Mouse (Mus musculus) liver, postnatal 0 days (tissue): ENCODE results near the gene Itgad.

ENCODE experiments used
- CTCF ChIP-seq: sonication (generic); IDR thresholded peaks from 2 replicates; pipeline ENCODE4 v1.5.1; 2016; ENCODE audit warnings: antibody characterized with exemption, low read depth
- EP300 ChIP-seq: IDR thresholded peaks from 2 replicates; pipeline ENCODE4 v1.6.1; 2016; ENCODE audit warnings: antibody characterized with exemption, low read depth, mild to moderate bottlenecking

GRCm38 (mm10) chr7:128237927-128238778 lies 84.0 kb downstream of the Itgad start, which contains the start of gene 9130023H24Rik:
- TF ChIP-seq CTCF, result peak; percentile 48; the same call in 1 of the 2 replicates
- peak; percentile 43; the same call in 1 of the 2 replicates for TF ChIP-seq EP300
